Mouse (Mus musculus): ENCODE measurements around the gene Grn. TPM values are rescaled to one million over a fixed set of nuclear protein-coding genes. Genes with fewer than 3 reads are reported as not detected.
A peak's percentile ranks its signal among the peaks of the same experiment; 100 is the strongest.

The Grn gene
- polyA plus RNA-seq, 1 experiment from 2014 or later, result 68.1 TPM

DNA sequence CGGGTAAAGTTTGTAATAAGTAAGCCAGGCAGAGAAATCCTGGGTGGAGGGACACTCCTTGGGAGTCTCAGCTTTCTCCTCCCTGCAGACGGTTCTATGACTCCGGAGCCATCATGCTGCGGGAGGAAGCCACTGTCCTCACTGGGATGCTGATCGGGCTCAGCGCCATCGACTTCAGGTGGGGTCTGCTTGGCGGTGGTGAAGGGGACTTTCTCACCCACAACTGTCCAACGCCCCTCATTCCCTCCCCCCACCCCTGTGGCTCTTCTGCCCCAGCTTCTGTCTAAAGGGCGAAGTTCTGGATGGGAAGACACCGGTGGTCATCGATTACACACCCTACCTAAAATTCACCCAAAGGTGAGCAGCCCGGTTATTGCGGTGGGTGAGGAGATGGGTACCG, 31.0 kb upstream of the Grn start:
- Histone ChIP-seq H3K27me3 (replicated peaks; ENCODE audit: control insufficient read depth, insufficient read depth, low read length) (peaks cover 73% of the 10 kb centered on the region), H3K4me2 (no peak overlapping the region), H3K4me1 (replicated peaks; ENCODE audit: control insufficient read depth, insufficient read depth, low read length) (peaks cover 5% of the 10 kb centered on the region), H3K9ac (ENCODE audit: low read depth, low read length) (no peak overlapping the region), H3K36me3 (ENCODE audit: control insufficient read depth, insufficient read depth, low read length) (peaks cover 11% of the 10 kb centered on the region), H3K27ac (ENCODE audit: low read depth, low read length) (no peak overlapping the region), H3K9me3 (ENCODE audit: control insufficient read depth, low read length) (no peaks in the 10 kb centered on the region), H3K4me3 (ENCODE audit: low read depth, low read length) (no peak overlapping the region)
- no peak for DNase-seq (ENCODE audit: low spot score)
- no peak for ATAC-seq (replicated peaks; ENCODE audit: low FRiP score)
- WGBS, result 23% methylated on average over 15 of the region's 15 CpGs

DNA sequence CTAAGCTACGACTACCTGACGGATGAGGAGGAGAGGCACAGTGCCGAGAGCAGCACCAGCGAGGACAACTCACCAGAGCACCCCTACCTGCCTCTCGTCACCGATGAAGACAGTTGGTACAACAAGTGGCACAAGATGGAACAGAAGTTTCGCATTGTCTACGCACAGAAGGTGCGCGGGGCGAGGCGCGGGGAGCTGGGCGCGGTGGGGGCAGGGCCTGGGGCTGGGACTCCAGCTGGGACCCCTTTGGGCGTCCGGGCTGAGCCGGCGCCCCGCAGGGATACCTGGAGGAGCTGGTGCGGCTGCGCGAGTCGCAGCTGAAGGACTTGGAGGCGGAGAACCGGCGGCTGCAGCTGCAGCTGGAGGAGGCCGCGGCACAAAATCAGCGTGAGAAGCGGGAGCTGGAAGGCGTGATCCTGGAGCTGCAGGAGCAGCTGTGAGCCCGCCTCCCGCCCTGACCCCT, 30.5 kb upstream of the Grn start:
- peaks cover 16% of the 10 kb centered on the region for H3K36me3 ChIP-seq (ENCODE audit: control insufficient read depth, insufficient read depth, low read length)
- H3K27ac ChIP-seq (ENCODE audit: low read depth, low read length), result no peak overlapping the region
- peak overlapping the region; percentile 23; the same call in 1 of the 2 replicates for H3K4me3 ChIP-seq (ENCODE audit: low read depth, low read length)
- peak overlapping the region; percentile 34; the same call in 1 of the 2 replicates for H3K9ac ChIP-seq (ENCODE audit: low read depth, low read length)
- H3K9me3 ChIP-seq (ENCODE audit: control insufficient read depth, low read length), result no peaks in the 10 kb centered on the region
- peaks cover 7% of the 10 kb centered on the region for H3K4me1 ChIP-seq (replicated peaks; ENCODE audit: control insufficient read depth, insufficient read depth, low read length)
- H3K4me2 ChIP-seq, result peak overlapping the region; percentile 54
- WGBS, result 3% methylated on average over 34 of the region's 34 CpGs
- DNase-seq (ENCODE audit: low spot score), result no peak
- ATAC-seq (replicated peaks; ENCODE audit: low FRiP score), result no peak
- peaks cover 67% of the 10 kb centered on the region for H3K27me3 ChIP-seq (replicated peaks; ENCODE audit: control insufficient read depth, insufficient read depth, low read length)

DNA sequence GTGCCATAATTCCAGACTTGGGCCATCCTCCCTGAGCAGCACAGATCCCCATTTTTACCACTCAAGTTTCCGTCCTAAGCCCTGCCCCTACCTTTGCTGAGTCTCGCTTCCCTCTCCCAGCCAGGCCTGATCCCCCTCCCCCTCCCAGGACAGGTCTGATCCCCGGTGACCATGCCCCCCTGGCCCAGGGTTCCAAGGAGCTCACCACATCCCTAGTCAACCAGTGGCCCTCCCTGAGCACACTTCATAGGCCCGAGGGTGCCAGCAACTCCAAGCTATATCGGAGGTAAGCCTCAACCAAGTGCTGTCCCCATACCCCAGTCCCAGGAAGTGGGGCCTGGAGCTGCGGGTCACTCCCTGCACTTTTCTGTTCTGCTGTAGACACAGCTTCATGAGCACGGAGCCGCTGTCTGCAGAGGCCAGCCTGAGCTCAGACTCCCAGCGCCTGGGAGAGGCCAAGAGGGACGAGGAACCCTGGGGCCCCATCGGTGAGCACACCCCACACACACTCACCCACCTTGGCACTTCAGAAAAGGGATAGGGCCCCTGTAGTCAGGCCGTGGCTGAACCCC, 29.5 kb upstream of the Grn start:
- H3K27me3 ChIP-seq (replicated peaks; ENCODE audit: control insufficient read depth, insufficient read depth, low read length), result peaks cover 60% of the 10 kb centered on the region
- WGBS, result 24% methylated on average over 12 of the region's 12 CpGs
- no peak overlapping the region for H3K4me3 ChIP-seq (ENCODE audit: low read depth, low read length)
- no peaks in the 10 kb centered on the region for H3K9me3 ChIP-seq (ENCODE audit: control insufficient read depth, low read length)
- H3K36me3 ChIP-seq (ENCODE audit: control insufficient read depth, insufficient read depth, low read length), result peaks cover 19% of the 10 kb centered on the region
- no peak overlapping the region for H3K27ac ChIP-seq (ENCODE audit: low read depth, low read length)
- ATAC-seq (replicated peaks; ENCODE audit: low FRiP score) (no peak), DNase-seq (ENCODE audit: low spot score) (no peak)
- no peak overlapping the region for H3K4me2 ChIP-seq
- no peak overlapping the region for H3K9ac ChIP-seq (ENCODE audit: low read depth, low read length)
- peaks cover 15% of the 10 kb centered on the region for H3K4me1 ChIP-seq (replicated peaks; ENCODE audit: control insufficient read depth, insufficient read depth, low read length)

DNA sequence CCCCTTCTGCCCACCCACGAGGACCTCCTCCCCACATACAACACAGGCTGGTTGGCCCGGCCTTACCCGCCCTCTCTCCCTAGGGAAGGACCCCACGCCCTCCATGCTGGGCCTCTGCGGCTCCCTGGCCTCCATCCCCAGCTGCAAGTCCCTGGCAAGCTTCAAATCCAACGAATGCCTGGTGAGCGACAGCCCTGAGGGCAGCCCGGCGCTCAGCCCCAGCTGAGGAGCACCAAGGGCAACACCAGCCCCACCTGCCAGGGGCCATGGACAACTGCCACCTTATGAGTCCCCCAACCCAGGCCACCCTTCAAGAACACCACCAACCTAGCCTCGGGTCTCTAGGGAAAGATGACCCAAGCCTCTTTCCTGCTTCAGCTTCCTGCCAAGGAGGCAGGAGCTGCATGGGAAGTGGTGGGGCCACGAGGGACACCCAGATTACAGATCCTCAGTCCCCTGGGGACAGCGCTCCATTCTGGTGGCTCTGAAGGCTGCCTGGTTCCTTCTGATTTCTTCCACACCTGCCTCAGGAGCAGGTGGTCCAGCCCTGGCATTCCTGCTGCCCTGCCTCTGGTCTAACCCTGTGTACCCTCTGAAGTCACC, 28.1 kb upstream of the Grn start:
- Histone ChIP-seq H3K9me3 (ENCODE audit: control insufficient read depth, low read length) (no peaks in the 10 kb centered on the region), H3K4me1 (replicated peaks; ENCODE audit: control insufficient read depth, insufficient read depth, low read length) (peaks cover 18% of the 10 kb centered on the region), H3K4me2 (no peak overlapping the region), H3K27me3 (replicated peaks; ENCODE audit: control insufficient read depth, insufficient read depth, low read length) (peaks cover 52% of the 10 kb centered on the region), H3K4me3 (ENCODE audit: low read depth, low read length) (no peak overlapping the region), H3K9ac (ENCODE audit: low read depth, low read length) (no peak overlapping the region; the same call in 1 of the 2 replicates), H3K27ac (ENCODE audit: low read depth, low read length) (no peak overlapping the region), H3K36me3 (ENCODE audit: control insufficient read depth, insufficient read depth, low read length) (peaks cover 19% of the 10 kb centered on the region)
- ATAC-seq (replicated peaks; ENCODE audit: low FRiP score) (no peak), DNase-seq (ENCODE audit: low spot score) (no peak)
- WGBS, result 71% methylated on average over 12 of the region's 12 CpGs

DNA sequence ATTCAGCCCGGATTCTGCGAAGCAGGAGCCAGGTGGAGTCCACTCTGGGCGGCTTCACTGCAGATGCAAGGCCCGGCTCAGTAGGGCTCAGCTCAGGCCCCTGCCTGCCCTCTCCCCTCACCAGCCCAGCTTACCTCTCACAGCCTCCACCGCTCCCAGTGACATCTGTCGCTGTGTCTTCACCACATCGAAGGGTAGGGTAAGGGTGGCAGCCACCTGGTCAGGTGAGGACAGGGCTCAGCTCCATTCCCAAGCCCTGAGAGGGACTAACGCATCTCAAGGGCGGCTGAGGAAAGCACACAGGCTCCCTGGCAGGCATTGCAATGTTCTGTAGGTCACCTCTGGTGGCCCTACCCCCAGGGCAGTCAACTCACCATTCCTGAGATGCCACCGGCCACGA, 26.5 kb upstream of the Grn start:
- no peak overlapping the region for H3K4me2 ChIP-seq
- H3K4me1 ChIP-seq (replicated peaks; ENCODE audit: control insufficient read depth, insufficient read depth, low read length), result peaks cover 18% of the 10 kb centered on the region
- peaks cover 36% of the 10 kb centered on the region for H3K27me3 ChIP-seq (replicated peaks; ENCODE audit: control insufficient read depth, insufficient read depth, low read length)
- ATAC-seq (replicated peaks; ENCODE audit: low FRiP score) (no peak), DNase-seq (ENCODE audit: low spot score) (no peak)
- WGBS, result 92% methylated on average over 11 of the region's 11 CpGs
- no peaks in the 10 kb centered on the region for H3K9me3 ChIP-seq (ENCODE audit: control insufficient read depth, low read length)
- H3K27ac ChIP-seq (ENCODE audit: low read depth, low read length), result no peak overlapping the region
- no peak overlapping the region for H3K4me3 ChIP-seq (ENCODE audit: low read depth, low read length)
- H3K9ac ChIP-seq (ENCODE audit: low read depth, low read length), result no peak overlapping the region
- H3K36me3 ChIP-seq (ENCODE audit: control insufficient read depth, insufficient read depth, low read length), result peaks cover 19% of the 10 kb centered on the region

- Histone ChIP-seq H3K27ac (ENCODE audit: low read depth, low read length) (no peak overlapping the region), H3K4me3 (ENCODE audit: low read depth, low read length) (peak overlapping the region; percentile 20; the same call in 1 of the 2 replicates), H3K4me1 (replicated peaks; ENCODE audit: control insufficient read depth, insufficient read depth, low read length) (peaks cover 23% of the 10 kb centered on the region), H3K9me3 (ENCODE audit: control insufficient read depth, low read length) (no peaks in the 10 kb centered on the region), H3K36me3 (ENCODE audit: control insufficient read depth, insufficient read depth, low read length) (peaks cover 19% of the 10 kb centered on the region), H3K4me2 (peak overlapping the region; percentile 94), H3K9ac (ENCODE audit: low read depth, low read length) (no peak overlapping the region), H3K27me3 (replicated peaks; ENCODE audit: control insufficient read depth, insufficient read depth, low read length) (peaks cover 29% of the 10 kb centered on the region)
- DNase-seq (ENCODE audit: low spot score) (peak; percentile 29), ATAC-seq (replicated peaks; ENCODE audit: low FRiP score) (no peak)
- 80% methylated on average over 18 of the region's 18 CpGs for WGBS
These were observed 25.7 kb upstream of the Grn start for GRCm38 (mm10) chr11:102404161-102405010.

- DNase-seq (ENCODE audit: low spot score), result peak; percentile 30
- H3K36me3 ChIP-seq (ENCODE audit: control insufficient read depth, insufficient read depth, low read length), result peaks cover 19% of the 10 kb centered on the region
- 84% methylated on average over 11 of the region's 11 CpGs for WGBS
- H3K9ac ChIP-seq (ENCODE audit: low read depth, low read length), result peak overlapping the region; percentile 74
- H3K27me3 ChIP-seq (replicated peaks; ENCODE audit: control insufficient read depth, insufficient read depth, low read length), result peaks cover 15% of the 10 kb centered on the region
- H3K27ac ChIP-seq (ENCODE audit: low read depth, low read length), result peak overlapping the region; percentile 98; the same call in 1 of the 2 replicates
- no peaks in the 10 kb centered on the region for H3K9me3 ChIP-seq (ENCODE audit: control insufficient read depth, low read length)
- H3K4me2 ChIP-seq, result peak overlapping the region; percentile 94
- H3K4me3 ChIP-seq (ENCODE audit: low read depth, low read length), result peak overlapping the region; percentile 67
- H3K4me1 ChIP-seq (replicated peaks; ENCODE audit: control insufficient read depth, insufficient read depth, low read length), result peaks cover 25% of the 10 kb centered on the region
- ATAC-seq (replicated peaks; ENCODE audit: low FRiP score), result no peak
These were observed 24.4 kb upstream of the Grn start for GRCm38 (mm10) chr11:102405544-102406285.

- Histone ChIP-seq H3K36me3 (ENCODE audit: control insufficient read depth, insufficient read depth, low read length) (peaks cover 19% of the 10 kb centered on the region), H3K9ac (ENCODE audit: low read depth, low read length) (peak overlapping the region; percentile 74), H3K9me3 (ENCODE audit: control insufficient read depth, low read length) (no peaks in the 10 kb centered on the region), H3K27ac (ENCODE audit: low read depth, low read length) (peak overlapping the region; percentile 98), H3K4me3 (ENCODE audit: low read depth, low read length) (peak overlapping the region; percentile 67), H3K4me2 (peak overlapping the region; percentile 94), H3K4me1 (replicated peaks; ENCODE audit: control insufficient read depth, insufficient read depth, low read length) (peaks cover 27% of the 10 kb centered on the region), H3K27me3 (replicated peaks; ENCODE audit: control insufficient read depth, insufficient read depth, low read length) (peaks cover 8% of the 10 kb centered on the region)
- DNase-seq (ENCODE audit: low spot score), result no peak
- 13% methylated on average over 3 of the region's 3 CpGs for WGBS
- no peak for ATAC-seq (replicated peaks; ENCODE audit: low FRiP score)
These were observed 23.7 kb upstream of the Grn start for GRCm38 (mm10) chr11:102406401-102406800.
